Mouse (Mus musculus) E14TG2a.4 (cell line): ENCODE data around the gene Il34.

Experiments used
- CTCF ChIP-seq: conservative IDR thresholded peaks from 2 replicates; pipeline ENCODE4 v1.5.1; 2014; ENCODE audit warnings: low read length
- NANOG ChIP-seq: IDR thresholded peaks from 2 replicates; pipeline ENCODE4 v1.6.1; 2014; ENCODE audit warnings: borderline replicate concordance, low read length, mixed read lengths
- POU5F1 ChIP-seq: IDR thresholded peaks from 2 replicates; pipeline ENCODE4 v1.6.1; 2014; ENCODE audit warnings: low read length, borderline replicate concordance

GRCm38 (mm10) chr8:110740629-110741175 lies 65.0 kb downstream of the Il34 start:
- TF ChIP-seq CTCF, result no peak
- no peak for TF ChIP-seq POU5F1
- TF ChIP-seq NANOG, result no peak
